In genomic region chr8:85027516-85027855, GRCm38 (mm10) we compare ENCODE assay signal across 8 mouse cellular contexts. TPM values are rescaled to one million over a fixed set of nuclear protein-coding genes. Genes with fewer than 3 reads are reported as not detected.
DNase-seq lines count a peak whose midpoint lies in the region; ATAC-seq lines count a peak whose summit lies in the region.

No protein-coding gene starts in this region.

- H3K27me3 ChIP-seq in lung, embryonic 15.5 days, result no peaks in the 10 kb centered on the region
- H3K27me3 ChIP-seq in hindbrain, embryonic 16.5 days (replicated peaks; ENCODE audit: control insufficient read depth, insufficient read depth, low read length), result no peaks in the 10 kb centered on the region
- no peaks in the 10 kb centered on the region for H3K27me3 ChIP-seq in midbrain, embryonic 10.5 days (ENCODE audit: low read depth, poor library complexity, severe bottlenecking)

- H3K27ac ChIP-seq in lung, embryonic 15.5 days, result peak overlapping the region; percentile 91
- no peak overlapping the region for H3K27ac ChIP-seq in hindbrain, embryonic 16.5 days (ENCODE audit: low read depth, low read length)
- peak overlapping the region; percentile 98 for H3K27ac ChIP-seq in midbrain, embryonic 10.5 days (replicated peaks)

- peak overlapping the region; percentile 99 for H3K9ac ChIP-seq in lung, embryonic 15.5 days
- H3K9ac ChIP-seq in hindbrain, embryonic 16.5 days (ENCODE audit: low read depth, low read length), result peak overlapping the region; percentile 100

- peak overlapping the region; percentile 92 for H3K4me3 ChIP-seq in lung, embryonic 15.5 days
- peak overlapping the region; percentile 100 for H3K4me3 ChIP-seq in hindbrain, embryonic 16.5 days (ENCODE audit: low read length)
- peak overlapping the region; percentile 83 for H3K4me3 ChIP-seq in midbrain, embryonic 10.5 days

- peak overlapping the region; percentile 90 for H3K4me2 ChIP-seq in lung, embryonic 15.5 days
- peak overlapping the region; percentile 95 for H3K4me2 ChIP-seq in hindbrain, embryonic 16.5 days (ENCODE audit: low read length)

- peaks cover 46% of the 10 kb centered on the region for H3K36me3 ChIP-seq in lung, embryonic 15.5 days
- peaks cover 26% of the 10 kb centered on the region for H3K36me3 ChIP-seq in hindbrain, embryonic 16.5 days (ENCODE audit: control insufficient read depth, insufficient read depth, low read length)
- peaks cover 56% of the 10 kb centered on the region for H3K36me3 ChIP-seq in midbrain, embryonic 10.5 days

- WGBS in lung, embryonic 15.5 days, result under 1% methylated on average over 13 of the region's 13 CpGs
- WGBS in hindbrain, embryonic 16.5 days, result under 1% methylated on average over 13 of the region's 13 CpGs
- WGBS in midbrain, embryonic 10.5 days, result 2% methylated on average over 13 of the region's 13 CpGs

- H3K4me1 ChIP-seq in lung, embryonic 15.5 days, result peaks cover 37% of the 10 kb centered on the region
- peaks cover 34% of the 10 kb centered on the region for H3K4me1 ChIP-seq in hindbrain, embryonic 16.5 days (ENCODE audit: control insufficient read depth, insufficient read depth, low read depth, low read length)
- H3K4me1 ChIP-seq in midbrain, embryonic 10.5 days, result peaks cover 44% of the 10 kb centered on the region

- ATAC-seq in lung, embryonic 15.5 days (ENCODE audit: borderline replicate concordance, extremely low read depth, low FRiP score, low TSS enrichment), result no peak
- no peak for ATAC-seq in hindbrain, embryonic 16.5 days
- ATAC-seq in activated CD4-positive, CD25-positive, alpha-beta regulatory T cell, adult 4 months, result no peak
- ATAC-seq in cerebellum, adult (ENCODE audit: insufficient number of reproducible peaks, low FRiP score, low TSS enrichment), result no peak

- no peaks in the 10 kb centered on the region for H3K9me3 ChIP-seq in lung, embryonic 15.5 days
- no peaks in the 10 kb centered on the region for H3K9me3 ChIP-seq in hindbrain, embryonic 16.5 days (ENCODE audit: control insufficient read depth, low read length)
- H3K9me3 ChIP-seq in midbrain, embryonic 10.5 days (replicated peaks), result no peaks in the 10 kb centered on the region

- DNase-seq in lung, postnatal 14 days, result no peak
- peak; percentile 32 for DNase-seq in c-Kit-negative CD71-positive TER-119-positive erythroid progenitor cells, embryonic 14.5 days (ENCODE audit: low read depth, low spot score)
- DNase-seq in midbrain, embryonic 10.5 days (ENCODE audit: low spot score), result no peak
- no peak for DNase-seq in urinary bladder, postnatal 36 days (ENCODE audit: low spot score in 2 of 2)

RNA-seq across cellular contexts. Expression of gene Trir, which starts 0.9 kb away (rescaled TPM):
- 107 and 118 TPM in 2 replicates for polyA plus RNA-seq in lung, embryonic 15.5 days (2015; fragmentation: Nextera tagmentation; extraction: Ambion mirVana)
- 100 and 110 TPM in 2 replicates for polyA plus RNA-seq in hindbrain, embryonic 16.5 days (2015; fragmentation: Nextera tagmentation; extraction: Ambion mirVana)
- 140 and 146 TPM in 2 replicates for polyA plus RNA-seq in midbrain, embryonic 10.5 days (2016; fragmentation: Nextera tagmentation; extraction: Ambion mirVana)
- polyA plus RNA-seq in activated CD4-positive, CD25-positive, alpha-beta regulatory T cell, adult 4 months (2017; shearing (Covaris generic)), result 10 to 100 TPM; 26.8 to 30.5 TPM

RNA-seq across cellular contexts. Expression of gene Asna1, which starts 2.4 kb away (rescaled TPM):
- polyA plus RNA-seq in lung, embryonic 15.5 days (2015; fragmentation: Nextera tagmentation; extraction: Ambion mirVana), result 124 and 128 TPM in 2 replicates
- polyA plus RNA-seq in hindbrain, embryonic 16.5 days (2015; fragmentation: Nextera tagmentation; extraction: Ambion mirVana), result 159 and 170 TPM in 2 replicates
- 160 and 164 TPM in 2 replicates for polyA plus RNA-seq in midbrain, embryonic 10.5 days (2016; fragmentation: Nextera tagmentation; extraction: Ambion mirVana)
- polyA plus RNA-seq in activated CD4-positive, CD25-positive, alpha-beta regulatory T cell, adult 4 months (2017; shearing (Covaris generic)), result 10 to 100 TPM; 55.6 to 98.1 TPM

RNA-seq across cellular contexts. Expression of gene Tnpo2, which starts 9.2 kb away (rescaled TPM):
- 29.1 and 32.3 TPM in 2 replicates for polyA plus RNA-seq in lung, embryonic 15.5 days (2015; fragmentation: Nextera tagmentation; extraction: Ambion mirVana)
- polyA plus RNA-seq in hindbrain, embryonic 16.5 days (2015; fragmentation: Nextera tagmentation; extraction: Ambion mirVana), result 61.2 and 62.7 TPM in 2 replicates
- polyA plus RNA-seq in midbrain, embryonic 10.5 days (2016; fragmentation: Nextera tagmentation; extraction: Ambion mirVana), result 28.6 and 34.9 TPM in 2 replicates
- 10 to 100 TPM in 1 of 2 experiments, 1 to 10 TPM in 1; 9.2 to 19.4 TPM for polyA plus RNA-seq in activated CD4-positive, CD25-positive, alpha-beta regulatory T cell, adult 4 months (2017; shearing (Covaris generic))

RNA-seq across cellular contexts. Expression of gene Best2, which starts 13.2 kb away (rescaled TPM):
- polyA plus RNA-seq in lung, embryonic 15.5 days (2015; fragmentation: Nextera tagmentation; extraction: Ambion mirVana), result not detected in 2 replicates
- 0.10 and 0.21 TPM in 2 replicates for polyA plus RNA-seq in hindbrain, embryonic 16.5 days (2015; fragmentation: Nextera tagmentation; extraction: Ambion mirVana)
- polyA plus RNA-seq in midbrain, embryonic 10.5 days (2016; fragmentation: Nextera tagmentation; extraction: Ambion mirVana), result not detected in 2 replicates
- polyA plus RNA-seq in activated CD4-positive, CD25-positive, alpha-beta regulatory T cell, adult 4 months (2017; shearing (Covaris generic)), result not detected

RNA-seq across cellular contexts. Expression of gene Fbxw9, which starts 32.4 kb away (rescaled TPM):
- polyA plus RNA-seq in lung, embryonic 15.5 days (2015; fragmentation: Nextera tagmentation; extraction: Ambion mirVana), result 27.9 and 28.4 TPM in 2 replicates
- polyA plus RNA-seq in hindbrain, embryonic 16.5 days (2015; fragmentation: Nextera tagmentation; extraction: Ambion mirVana), result 75.8 and 83.2 TPM in 2 replicates
- 25.5 and 32.3 TPM in 2 replicates for polyA plus RNA-seq in midbrain, embryonic 10.5 days (2016; fragmentation: Nextera tagmentation; extraction: Ambion mirVana)
- polyA plus RNA-seq in activated CD4-positive, CD25-positive, alpha-beta regulatory T cell, adult 4 months (2017; shearing (Covaris generic)), result 1 to 10 TPM; 2.8 to 3.1 TPM
